Mouse (Mus musculus): Measurements from ENCODE around the gene Mmd. TPM values are rescaled to one million over a fixed set of nuclear protein-coding genes. Genes with fewer than 3 reads are reported as not detected.

Gene Mmd
- polyA plus RNA-seq, 1 experiment from 2014 or later, result 25.5 TPM

DNA sequence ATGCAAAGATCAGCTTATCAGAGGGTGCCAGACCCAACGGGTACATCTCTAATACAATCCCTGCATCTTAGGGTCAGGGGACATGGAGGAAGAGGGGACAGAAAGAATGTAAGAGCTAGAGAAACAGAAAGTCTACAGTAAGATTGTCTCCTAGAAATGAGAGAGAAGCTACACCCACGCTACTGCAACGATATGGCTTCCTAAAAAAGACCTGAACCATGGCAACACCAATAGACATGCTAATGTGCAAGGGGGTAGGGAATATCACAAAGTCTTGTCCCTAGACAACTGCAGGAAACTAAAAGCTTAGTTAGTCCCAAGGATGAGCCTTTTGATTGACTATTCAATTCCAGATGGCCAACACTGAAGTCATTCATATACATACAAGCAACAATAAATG is 65.3 kb downstream of the Mmd start:
- Histone ChIP-seq H3K9ac (ENCODE audit: low read depth, low read length) (no peak overlapping the region), H3K9me3 (ENCODE audit: control insufficient read depth, low read length) (0 out of 2 replicates have a peak, but pooled peaks cover 3% of the 10 kb centered on the region), H3K4me2 (replicated peaks; ENCODE audit: low read depth, low read length) (no peak overlapping the region), H3K27me3 (ENCODE audit: control insufficient read depth, insufficient read depth, low read length) (no peaks in the 10 kb centered on the region), H3K27ac (ENCODE audit: low read depth, low read length) (no peak overlapping the region), H3K4me3 (ENCODE audit: low read length) (no peak overlapping the region), H3K36me3 (ENCODE audit: control insufficient read depth, insufficient read depth, low read length) (no peaks in the 10 kb centered on the region), H3K4me1 (ENCODE audit: control insufficient read depth, insufficient read depth, low read length) (no peaks in the 10 kb centered on the region)
- ATAC-seq (ENCODE audit: low FRiP score, low TSS enrichment), result no peak
- 93% methylated on average over 3 of the region's 3 CpGs for WGBS

DNA sequence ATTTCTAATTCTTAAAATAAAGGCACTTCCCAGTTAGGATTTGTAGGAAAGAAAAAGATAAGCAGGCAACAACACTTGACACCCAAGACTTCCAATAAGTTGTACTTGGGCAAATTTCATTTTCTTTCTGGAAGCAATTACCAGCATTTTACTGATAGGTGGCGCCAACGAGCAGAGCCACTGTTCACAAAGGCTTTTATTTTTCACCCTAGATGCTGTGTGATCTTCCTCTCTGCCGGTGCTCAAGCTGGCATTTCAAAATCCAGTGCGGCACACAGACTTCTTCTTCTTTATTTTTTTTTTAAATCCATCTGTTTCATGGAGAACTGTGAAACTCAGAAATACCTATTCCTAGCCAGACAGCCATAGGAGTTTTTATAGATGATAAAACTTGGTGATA is 68.2 kb downstream of the Mmd start:
- Histone ChIP-seq H3K4me3 (ENCODE audit: low read length) (no peak overlapping the region), H3K4me2 (replicated peaks; ENCODE audit: low read depth, low read length) (no peak overlapping the region), H3K4me1 (ENCODE audit: control insufficient read depth, insufficient read depth, low read length) (no peaks in the 10 kb centered on the region), H3K36me3 (ENCODE audit: control insufficient read depth, insufficient read depth, low read length) (no peaks in the 10 kb centered on the region), H3K9me3 (ENCODE audit: control insufficient read depth, low read length) (no peaks in the 10 kb centered on the region), H3K27me3 (ENCODE audit: control insufficient read depth, insufficient read depth, low read length) (no peaks in the 10 kb centered on the region), H3K27ac (ENCODE audit: low read depth, low read length) (no peak overlapping the region), H3K9ac (ENCODE audit: low read depth, low read length) (no peak overlapping the region)
- ATAC-seq (ENCODE audit: low FRiP score, low TSS enrichment), result no peak
- 26% methylated on average over 4 of the region's 4 CpGs for WGBS

DNA sequence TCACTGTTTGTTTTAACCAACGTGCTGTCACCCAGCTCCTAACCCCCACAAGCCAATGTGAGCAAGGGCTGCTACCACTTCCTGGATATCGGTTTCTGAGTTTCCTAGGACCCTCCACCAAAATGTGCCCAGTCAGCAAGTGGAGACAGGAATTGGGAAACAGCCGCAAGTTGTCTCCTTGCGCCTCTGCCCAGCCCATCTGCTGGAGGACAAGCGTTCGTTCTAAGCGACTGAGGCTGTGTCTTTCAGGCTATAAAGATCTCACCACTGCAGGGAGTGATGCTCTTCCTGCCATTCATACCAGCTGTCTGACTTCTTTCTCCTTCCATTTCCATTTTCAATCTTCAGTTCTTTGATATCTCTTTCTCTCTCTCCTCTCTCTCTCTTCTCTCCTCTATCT is 71.7 kb downstream of the Mmd start:
- Histone ChIP-seq H3K27me3 (ENCODE audit: control insufficient read depth, insufficient read depth, low read length) (no peaks in the 10 kb centered on the region), H3K4me2 (replicated peaks; ENCODE audit: low read depth, low read length) (no peak overlapping the region), H3K4me1 (ENCODE audit: control insufficient read depth, insufficient read depth, low read length) (no peaks in the 10 kb centered on the region), H3K9ac (ENCODE audit: low read depth, low read length) (no peak overlapping the region), H3K4me3 (ENCODE audit: low read length) (no peak overlapping the region), H3K27ac (ENCODE audit: low read depth, low read length) (no peak overlapping the region), H3K36me3 (ENCODE audit: control insufficient read depth, insufficient read depth, low read length) (no peaks in the 10 kb centered on the region), H3K9me3 (ENCODE audit: control insufficient read depth, low read length) (no peaks in the 10 kb centered on the region)
- ATAC-seq (ENCODE audit: low FRiP score, low TSS enrichment), result no peak
- WGBS, result 30% methylated on average over 7 of the region's 7 CpGs

DNA sequence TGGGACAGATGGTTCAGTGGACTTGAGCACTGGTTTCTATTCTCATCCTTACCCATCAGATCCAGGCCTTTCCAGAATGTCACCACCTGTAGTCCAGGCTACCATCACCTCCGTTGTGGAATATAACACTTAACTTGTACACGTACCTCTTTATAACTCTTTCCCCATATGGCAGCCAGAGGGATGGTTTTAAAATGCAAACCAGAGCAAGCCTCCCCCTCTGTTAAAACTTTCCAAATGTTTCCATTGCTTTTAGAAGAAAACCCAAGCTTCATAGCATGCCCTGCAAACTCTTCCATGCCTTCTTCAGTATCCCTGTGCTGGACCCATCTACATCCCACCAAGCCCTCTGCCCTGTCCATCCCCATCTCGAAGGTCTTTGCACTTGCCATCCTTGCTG is 75.3 kb downstream of the Mmd start:
- H3K4me3 ChIP-seq (ENCODE audit: low read length), result no peak overlapping the region
- ATAC-seq (ENCODE audit: low FRiP score, low TSS enrichment), result no peak
- H3K27me3 ChIP-seq (ENCODE audit: control insufficient read depth, insufficient read depth, low read length), result no peaks in the 10 kb centered on the region
- WGBS, result 94% methylated on average over 3 of the region's 3 CpGs
- no peak overlapping the region for H3K4me2 ChIP-seq (replicated peaks; ENCODE audit: low read depth, low read length)
- no peaks in the 10 kb centered on the region for H3K36me3 ChIP-seq (ENCODE audit: control insufficient read depth, insufficient read depth, low read length)
- H3K4me1 ChIP-seq (ENCODE audit: control insufficient read depth, insufficient read depth, low read length), result no peaks in the 10 kb centered on the region
- no peak overlapping the region for H3K27ac ChIP-seq (ENCODE audit: low read depth, low read length)
- no peak overlapping the region for H3K9ac ChIP-seq (ENCODE audit: low read depth, low read length)
- no peaks in the 10 kb centered on the region for H3K9me3 ChIP-seq (ENCODE audit: control insufficient read depth, low read length)

DNA sequence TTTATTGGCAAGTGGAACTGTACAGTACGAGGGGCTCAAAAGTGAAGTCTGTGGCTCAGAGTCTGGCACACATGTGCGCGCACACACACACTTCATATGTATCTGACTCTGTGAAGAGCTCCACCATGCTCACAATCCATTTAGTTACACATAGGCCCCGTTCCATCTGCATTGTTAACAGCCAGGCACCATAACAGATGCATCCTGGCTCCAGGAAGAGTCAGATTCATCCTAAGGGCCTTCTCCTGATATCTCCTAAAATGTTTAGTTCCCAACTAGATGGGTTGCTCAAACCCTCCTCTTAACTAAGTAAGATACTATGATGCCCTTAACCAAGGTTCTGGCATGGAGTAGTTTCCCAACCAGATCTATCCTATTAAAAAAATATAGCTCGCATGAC is 76.9 kb downstream of the Mmd start:
- H3K4me3 ChIP-seq (ENCODE audit: low read length), result no peak overlapping the region
- no peaks in the 10 kb centered on the region for H3K9me3 ChIP-seq (ENCODE audit: control insufficient read depth, low read length)
- H3K36me3 ChIP-seq (ENCODE audit: control insufficient read depth, insufficient read depth, low read length), result no peaks in the 10 kb centered on the region
- H3K9ac ChIP-seq (ENCODE audit: low read depth, low read length), result no peak overlapping the region
- ATAC-seq (ENCODE audit: low FRiP score, low TSS enrichment), result no peak
- no peaks in the 10 kb centered on the region for H3K27me3 ChIP-seq (ENCODE audit: control insufficient read depth, insufficient read depth, low read length)
- no peaks in the 10 kb centered on the region for H3K4me1 ChIP-seq (ENCODE audit: control insufficient read depth, insufficient read depth, low read length)
- H3K27ac ChIP-seq (ENCODE audit: low read depth, low read length), result no peak overlapping the region
- H3K4me2 ChIP-seq (replicated peaks; ENCODE audit: low read depth, low read length), result no peak overlapping the region
- WGBS, result 91% methylated on average over 5 of the region's 5 CpGs

DNA sequence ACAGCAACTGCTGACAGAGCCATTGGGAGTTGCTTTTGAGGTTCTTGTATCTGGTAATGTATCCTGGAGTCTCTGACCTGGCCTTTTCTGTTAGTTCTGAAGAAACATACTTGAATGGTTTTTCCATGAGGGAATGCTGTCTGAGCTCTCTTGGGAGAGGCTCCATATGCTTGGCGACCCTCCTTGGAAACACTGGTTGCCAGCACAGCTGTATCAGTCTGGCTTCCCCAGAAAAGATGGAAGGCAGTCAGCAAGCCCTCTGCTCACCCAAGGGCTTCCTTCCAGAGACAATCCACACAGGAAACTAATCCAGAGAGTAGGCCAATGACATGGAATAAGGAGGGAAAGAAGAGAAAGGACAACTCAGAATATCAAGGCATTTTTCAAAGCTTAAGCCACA is 77.6 kb downstream of the Mmd start:
- Histone ChIP-seq H3K9me3 (ENCODE audit: control insufficient read depth, low read length) (no peaks in the 10 kb centered on the region), H3K9ac (ENCODE audit: low read depth, low read length) (no peak overlapping the region), H3K27me3 (ENCODE audit: control insufficient read depth, insufficient read depth, low read length) (no peaks in the 10 kb centered on the region), H3K4me1 (ENCODE audit: control insufficient read depth, insufficient read depth, low read length) (no peaks in the 10 kb centered on the region), H3K27ac (ENCODE audit: low read depth, low read length) (no peak overlapping the region), H3K4me3 (ENCODE audit: low read length) (no peak overlapping the region), H3K36me3 (ENCODE audit: control insufficient read depth, insufficient read depth, low read length) (no peaks in the 10 kb centered on the region), H3K4me2 (replicated peaks; ENCODE audit: low read depth, low read length) (no peak overlapping the region)
- 75% methylated on average over 1 of the region's 1 CpGs for WGBS
- no peak for ATAC-seq (ENCODE audit: low FRiP score, low TSS enrichment)

Other genes with a start within 250 kb of the Mmd start
- gene Pctp, start 246.6 kb upstream of the Mmd start, polyA plus RNA-seq (2014; fragmentation: Nextera tagmentation; extraction: Ambion mirVana), result 7.1 and 9.8 TPM in 2 replicates
- gene Tmem100, start 219.1 kb upstream of the Mmd start, polyA plus RNA-seq (2014; fragmentation: Nextera tagmentation; extraction: Ambion mirVana), result 20.5 and 23.3 TPM in 2 replicates
- gene Gm45716, start 61.8 kb upstream of the Mmd start, polyA plus RNA-seq (2014; fragmentation: Nextera tagmentation; extraction: Ambion mirVana), result 9.1 and 9.8 TPM in 2 replicates
- 1.5 and 1.7 TPM in 2 replicates for gene Hlf, start 141.4 kb downstream of the Mmd start, polyA plus RNA-seq (2014; fragmentation: Nextera tagmentation; extraction: Ambion mirVana)

Measured in kidney, embryonic 14.5 days (tissue).